Mouse (Mus musculus) adrenal gland, postnatal 10 days (tissue): Measurements from ENCODE around the gene Ift57. TPM values are rescaled to one million over a fixed set of nuclear protein-coding genes. Genes with fewer than 3 reads are reported as not detected.

Experiments
- DNase-seq: peaks from one replicate; pipeline ENCODE4 v3.0.0; 2021; ENCODE audit warnings: mixed read lengths
- long read RNA-seq, 2 experiments: library from polyadenylated mRNA; stranded (forward); transcript quantifications; one replicate each; pipeline ENCODE4 v2.0.0; 2021
- total RNA-seq, 2 experiments: library from RNA; stranded (reverse); gene quantifications; 2 replicates each; pipeline ENCODE4 v1.2.3; 2021

Ift57 gene
- 10 to 100 TPM; 19.4 to 22.1 TPM for total RNA-seq
- long read RNA-seq, experiment 1, transcript Ift57-201 (11 exons, 2,601 nt): major isoform, 29 of 34 reads
- long read RNA-seq, experiment 1, partial matches to known transcripts: 0 of 34 reads
- long read RNA-seq, experiment 1, other reads (novel, unspliced or antisense): 5 of 34 reads
- long read RNA-seq, experiment 2, transcript Ift57-201 (11 exons, 2,601 nt): major isoform, 18 of 21 reads
- long read RNA-seq, experiment 2, partial matches to known transcripts: 3 of 21 reads
- long read RNA-seq, experiment 2, other reads (novel, unspliced or antisense): 0 of 21 reads

GRCm38 (mm10) chr16:49698620-49699525, at the start of gene Ift57:
Gene Ift57, plus strand, starts transcription at chr16:49699233.
- peak; percentile 98 for DNase-seq

- no peak for DNase-seq
These were observed 41.9 kb upstream of the Ift57 start for GRCm38 (mm10) chr16:49657182-49657581.

DNA sequence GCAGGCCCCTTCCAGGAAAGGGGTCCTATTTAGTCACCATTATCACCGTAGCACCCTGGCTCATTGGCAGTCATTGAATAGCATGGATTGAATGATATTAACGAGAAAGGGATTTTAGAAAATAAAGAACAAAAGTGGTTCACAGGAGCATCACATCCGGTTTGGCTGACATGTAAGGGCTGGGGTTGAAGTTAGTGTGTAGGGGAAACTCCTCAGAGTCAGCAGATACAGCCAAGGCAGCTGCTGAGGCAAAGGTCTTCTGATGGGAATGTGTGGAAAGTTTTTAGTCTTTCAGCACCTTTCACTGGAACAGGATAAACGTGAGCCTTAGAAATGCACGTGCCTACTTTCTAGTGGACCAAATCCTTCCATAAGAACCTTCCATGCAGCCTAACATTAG, 41.0 kb upstream of the Ift57 start:
- DNase-seq: no peak

DNA sequence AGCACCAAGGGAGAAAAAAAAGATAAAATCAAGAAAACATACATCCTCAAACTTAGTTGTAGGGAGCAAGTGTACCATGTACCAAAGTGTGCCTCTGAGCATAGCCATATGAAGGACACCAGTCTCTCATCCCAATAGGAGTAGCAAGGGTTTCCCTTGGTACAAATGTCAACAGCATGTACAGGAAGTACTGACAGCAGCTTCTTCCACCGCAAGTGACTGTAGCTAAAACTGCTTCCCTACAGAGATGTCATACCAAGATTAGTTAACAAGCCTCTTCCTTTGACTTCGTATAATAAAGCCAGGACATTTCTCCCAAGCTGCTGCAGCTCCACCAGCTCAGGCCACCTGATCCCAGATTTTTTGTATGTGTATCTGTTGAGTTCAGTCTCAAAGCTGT, 39.9 kb upstream of the Ift57 start:
- DNase-seq: no peak

DNA sequence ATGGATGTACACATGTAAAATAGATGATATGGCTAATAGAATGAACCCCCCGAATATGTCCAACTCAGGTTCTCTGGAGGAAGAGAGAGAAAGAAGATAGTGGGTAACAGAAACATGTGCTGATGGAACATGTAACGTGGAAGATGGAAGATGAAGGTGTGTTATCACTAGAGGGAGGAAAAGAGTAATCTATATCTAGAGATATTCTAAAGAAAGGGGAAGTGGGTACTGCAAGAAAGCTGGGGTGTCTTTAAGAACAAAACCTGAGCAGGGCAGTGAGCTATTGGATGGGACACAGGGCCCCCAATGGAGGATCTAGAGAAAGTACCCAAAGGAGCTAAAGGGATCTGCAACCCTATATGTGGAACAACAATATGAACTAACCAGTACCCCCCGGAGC, 38.9 kb upstream of the Ift57 start:
- no peak for DNase-seq

DNA sequence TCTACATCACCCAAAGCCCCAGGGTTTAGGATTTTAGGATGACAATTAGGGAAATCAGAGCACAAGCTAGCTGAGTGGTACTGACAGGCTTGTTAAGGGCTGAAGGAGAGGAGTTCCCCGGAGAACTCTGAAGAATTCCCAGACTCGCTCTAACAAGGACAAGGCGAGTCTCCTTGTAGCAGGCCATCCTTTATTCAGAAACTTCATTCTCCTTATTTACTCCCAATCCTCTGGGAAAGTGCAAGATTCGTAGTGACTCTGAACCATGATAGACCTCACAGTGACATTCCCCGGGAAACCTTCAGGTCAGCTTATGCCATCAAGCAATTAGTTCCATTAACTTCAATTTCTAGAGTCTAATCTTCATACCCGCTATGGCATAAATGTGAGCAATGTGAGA, 36.8 kb upstream of the Ift57 start:
- no peak for DNase-seq

DNA sequence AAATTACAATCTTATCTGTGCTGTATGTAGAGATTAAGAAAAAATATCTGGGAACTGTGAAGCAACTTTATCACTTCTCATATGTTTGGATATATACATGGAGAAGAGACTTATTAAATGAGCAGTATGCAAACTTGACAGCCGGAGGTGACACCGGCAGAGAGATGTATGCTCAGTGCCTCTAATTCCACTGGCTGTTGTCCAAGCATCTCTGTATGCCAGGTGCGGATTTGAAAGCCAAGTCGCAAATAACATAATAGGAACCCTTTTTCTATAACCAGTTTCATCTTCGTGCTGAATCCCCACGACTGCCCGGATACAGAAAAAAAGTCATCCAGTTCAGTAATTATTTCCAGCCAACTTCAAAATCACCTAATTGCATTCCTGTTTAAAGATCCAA, 34.4 kb upstream of the Ift57 start:
- no peak for DNase-seq

DNA sequence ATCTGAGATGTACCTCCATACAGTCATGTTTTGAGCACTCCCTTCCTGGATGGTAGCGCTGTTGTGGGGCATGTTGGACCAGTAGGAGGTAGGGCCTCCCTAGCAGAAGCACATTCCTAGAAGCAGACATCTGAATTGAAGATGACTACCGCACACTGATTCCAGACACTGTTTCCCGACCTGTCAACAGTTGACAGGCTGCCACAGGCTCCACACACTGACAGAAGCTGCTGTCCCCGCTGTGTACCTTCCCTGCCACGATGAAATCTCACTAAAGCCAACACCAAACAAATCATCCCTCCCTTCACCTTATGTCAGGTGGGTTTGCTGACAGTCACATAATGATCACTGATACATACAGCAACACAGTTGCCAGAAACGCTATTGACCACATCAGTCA, 19.4 kb upstream of the Ift57 start:
- DNase-seq: no peak

DNA sequence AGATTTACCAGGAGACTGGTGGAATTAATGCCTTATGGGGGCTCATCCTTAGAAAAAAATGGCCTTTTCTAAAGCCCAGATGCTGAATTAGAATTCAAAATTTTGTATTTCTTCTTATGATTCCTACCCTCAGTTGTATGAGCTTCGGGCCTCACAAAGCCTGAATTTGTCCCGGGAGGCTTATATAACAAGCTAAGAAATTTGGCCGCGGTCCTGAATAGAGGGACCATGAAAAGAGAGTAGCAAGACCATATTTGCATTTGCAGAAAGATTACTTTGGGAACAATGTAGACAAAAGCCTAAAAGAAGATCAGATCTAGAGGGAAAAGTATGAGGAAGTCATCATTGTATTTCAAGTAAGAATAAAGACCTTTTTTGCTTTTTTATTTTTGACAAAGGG, 14.1 kb upstream of the Ift57 start:
- no peak for DNase-seq

DNA sequence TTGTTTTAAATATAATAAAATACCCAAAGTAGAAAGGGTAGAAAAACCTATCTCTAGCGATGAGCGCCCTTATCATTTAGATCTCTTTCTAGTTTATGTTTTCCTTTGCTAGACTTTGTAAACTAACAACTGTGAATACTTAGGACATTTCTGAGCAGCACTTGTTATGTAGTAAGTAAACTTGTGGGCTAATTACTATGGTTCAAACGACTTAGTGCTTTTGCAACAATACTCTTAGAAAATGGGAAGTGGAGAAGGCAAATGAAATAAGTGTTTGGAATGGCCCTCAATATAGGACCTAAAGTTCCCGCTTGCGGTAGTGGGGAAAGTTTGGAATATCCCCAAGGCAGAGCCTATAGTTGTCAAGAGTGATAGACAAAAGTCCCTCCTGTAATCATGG, 788 bp downstream of the Ift57 start:
- DNase-seq: no peak

DNA sequence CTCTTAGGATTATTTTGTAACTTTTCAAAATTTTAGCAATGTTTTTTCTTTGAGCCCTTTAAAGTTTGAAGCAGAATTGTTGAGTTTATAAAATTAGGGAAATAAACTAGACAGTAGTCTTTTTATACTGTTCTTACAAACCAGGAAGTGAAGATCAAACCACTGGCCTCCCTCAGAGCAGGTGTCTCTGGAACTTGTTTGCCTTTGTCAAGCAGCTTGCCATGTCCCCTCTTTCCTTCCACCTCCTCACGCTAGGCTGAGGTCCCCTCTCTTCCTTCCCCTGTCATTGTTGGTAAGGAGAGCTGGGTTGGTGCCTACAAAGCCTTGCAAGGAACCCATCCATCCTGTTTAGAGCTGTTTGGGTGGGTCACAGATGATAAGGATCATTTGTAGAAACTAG, 9.0 kb downstream of the Ift57 start:
- no peak for DNase-seq

- DNase-seq: no peak
These were observed 11.2 kb downstream of the Ift57 start for GRCm38 (mm10) chr16:49710188-49710587.

GRCm38 (mm10) chr16:49713302-49713701, 14.3 kb downstream of the Ift57 start:
- no peak for DNase-seq

GRCm38 (mm10) chr16:49720671-49721070, 21.6 kb downstream of the Ift57 start:
- DNase-seq: no peak

GRCm38 (mm10) chr16:49721678-49722077, 22.6 kb downstream of the Ift57 start:
- DNase-seq: no peak

- no peak for DNase-seq
These were observed 24.2 kb downstream of the Ift57 start for GRCm38 (mm10) chr16:49723222-49723621.

DNA sequence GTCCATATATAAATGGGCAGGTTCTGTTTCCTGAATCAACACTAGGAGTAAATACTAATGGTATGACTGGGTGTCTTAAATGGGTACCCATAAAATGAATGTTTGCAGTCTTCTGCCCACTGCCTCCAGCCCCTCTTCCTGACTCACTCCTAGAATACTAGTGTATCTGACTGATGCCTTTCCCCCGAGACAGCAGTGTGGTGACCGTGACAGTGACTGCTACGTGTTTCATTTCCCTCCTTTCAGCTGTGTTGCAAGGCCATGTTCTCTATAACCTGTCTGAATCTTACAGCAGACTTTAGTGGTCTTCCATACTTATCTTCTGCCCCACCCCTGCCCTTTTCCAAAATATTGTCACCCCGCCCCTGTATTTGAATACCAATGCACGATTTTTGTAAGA, 25.2 kb downstream of the Ift57 start:
- peak; percentile 11 for DNase-seq

GRCm38 (mm10) chr16:49724931-49725330, 25.9 kb downstream of the Ift57 start:
- no peak for DNase-seq

GRCm38 (mm10) chr16:49725446-49725845, 26.4 kb downstream of the Ift57 start:
- DNase-seq: no peak

DNA sequence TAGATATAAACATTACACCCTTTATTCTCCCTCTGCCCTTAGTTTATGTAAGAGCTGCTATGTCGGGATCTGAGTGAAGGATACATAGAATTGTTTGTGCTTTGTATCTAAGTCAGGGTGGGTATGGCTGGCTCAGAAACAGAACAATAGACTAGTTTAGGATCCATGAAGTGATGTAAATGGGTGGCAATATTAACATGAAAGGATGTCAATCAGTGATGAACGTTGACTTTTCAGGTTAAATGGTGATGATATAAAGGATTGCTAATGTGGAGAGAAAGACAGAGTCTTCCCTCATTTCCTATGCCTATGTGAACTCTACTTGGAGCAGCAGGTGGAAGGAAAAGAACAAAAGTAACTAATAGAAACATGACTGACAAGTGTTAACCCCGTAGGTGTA, 27.2 kb downstream of the Ift57 start:
- no peak for DNase-seq

- no peak for DNase-seq
These were observed 27.7 kb downstream of the Ift57 start for GRCm38 (mm10) chr16:49726761-49727160.

- DNase-seq: no peak
These were observed 37.5 kb downstream of the Ift57 start for GRCm38 (mm10) chr16:49736536-49736935.

- DNase-seq: no peak
These were observed 48.3 kb downstream of the Ift57 start for GRCm38 (mm10) chr16:49747360-49747759.

DNA sequence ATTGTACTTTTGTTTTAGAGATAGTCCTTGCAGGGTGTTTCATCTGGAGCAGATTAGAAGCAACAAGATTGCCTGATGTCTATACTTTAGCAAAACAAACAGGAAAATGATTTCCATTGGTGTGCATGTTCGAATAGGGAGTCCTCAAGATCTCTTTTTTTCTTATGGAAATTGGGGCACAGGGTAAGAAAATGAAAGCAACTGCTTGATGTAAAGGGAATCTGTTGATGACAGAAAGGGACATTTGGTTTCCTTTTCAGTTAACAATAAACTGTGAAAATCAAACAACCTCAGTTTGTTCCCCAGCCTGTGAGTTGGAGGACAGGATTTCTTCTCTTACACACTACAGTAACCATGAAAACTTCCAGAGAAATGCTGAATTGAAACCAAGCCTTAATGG, 53.9 kb downstream of the Ift57 start:
- no peak for DNase-seq
